Mouse (Mus musculus): ENCODE measurements around the gene Prss16. TPM values are rescaled to one million over a fixed set of nuclear protein-coding genes. Genes with fewer than 3 reads are reported as not detected.

The Prss16 gene
- polyA plus RNA-seq, 1 experiment from 2014 or later, result 0.66 TPM

DNA sequence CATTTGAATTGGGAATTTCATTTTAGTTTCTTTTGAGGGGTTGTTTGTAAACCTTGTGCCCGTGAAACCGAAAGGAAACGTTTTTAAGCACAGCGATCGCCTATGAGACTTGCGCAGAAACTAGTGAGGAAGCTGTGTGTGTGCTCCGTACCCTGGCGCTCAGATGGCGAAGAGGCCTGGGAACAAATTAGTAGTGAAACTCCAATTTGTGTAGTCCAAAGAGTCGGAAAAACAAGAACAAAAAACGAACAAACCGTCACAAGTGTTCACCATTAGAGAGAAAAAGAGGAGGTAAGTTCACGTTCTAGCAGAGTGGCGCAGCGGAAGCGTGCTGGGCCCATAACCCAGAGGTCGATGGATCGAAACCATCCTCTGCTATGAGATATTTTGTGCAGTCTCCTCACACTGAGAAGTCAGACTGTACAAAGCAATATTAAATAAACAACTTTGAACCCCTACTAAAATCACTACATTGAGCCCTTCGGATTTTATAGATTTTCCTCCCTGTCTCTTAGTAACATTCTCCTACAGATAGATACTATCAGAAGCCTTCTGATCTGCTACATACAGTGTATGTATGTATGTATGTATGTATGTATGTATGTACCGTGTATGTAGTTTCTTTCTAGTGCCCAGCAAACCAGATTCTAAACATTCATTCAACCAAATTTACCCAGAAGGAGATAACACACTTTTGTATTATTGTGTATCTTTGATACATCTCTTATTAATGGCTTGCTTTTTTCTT lies 34.6 kb downstream of the Prss16 start:
- Histone ChIP-seq H3K36me3 (ENCODE audit: control insufficient read depth, insufficient read depth, low read length) (no peaks in the 10 kb centered on the region), H3K27me3 (ENCODE audit: control insufficient read depth, insufficient read depth, low read length) (peaks cover 6% of the 10 kb centered on the region), H3K27ac (ENCODE audit: low read depth, low read length) (peak overlapping the region; percentile 73; the same call in 1 of the 2 replicates), H3K9ac (ENCODE audit: low read depth, low read length) (peak overlapping the region; percentile 88), H3K9me3 (replicated peaks; ENCODE audit: control insufficient read depth, low read length) (no peaks in the 10 kb centered on the region), H3K4me1 (ENCODE audit: control insufficient read depth, insufficient read depth, low read length) (no peaks in the 10 kb centered on the region), H3K4me2 (peak overlapping the region; percentile 46), H3K4me3 (ENCODE audit: low read depth, low read length) (peak overlapping the region; percentile 66)
- peak; percentile 97 for ATAC-seq (replicated peaks; ENCODE audit: insufficient number of reproducible peaks, low FRiP score, low TSS enrichment)
- 4% methylated on average over 20 of the region's 20 CpGs for WGBS (ENCODE audit: insufficient replicate concordance)

DNA sequence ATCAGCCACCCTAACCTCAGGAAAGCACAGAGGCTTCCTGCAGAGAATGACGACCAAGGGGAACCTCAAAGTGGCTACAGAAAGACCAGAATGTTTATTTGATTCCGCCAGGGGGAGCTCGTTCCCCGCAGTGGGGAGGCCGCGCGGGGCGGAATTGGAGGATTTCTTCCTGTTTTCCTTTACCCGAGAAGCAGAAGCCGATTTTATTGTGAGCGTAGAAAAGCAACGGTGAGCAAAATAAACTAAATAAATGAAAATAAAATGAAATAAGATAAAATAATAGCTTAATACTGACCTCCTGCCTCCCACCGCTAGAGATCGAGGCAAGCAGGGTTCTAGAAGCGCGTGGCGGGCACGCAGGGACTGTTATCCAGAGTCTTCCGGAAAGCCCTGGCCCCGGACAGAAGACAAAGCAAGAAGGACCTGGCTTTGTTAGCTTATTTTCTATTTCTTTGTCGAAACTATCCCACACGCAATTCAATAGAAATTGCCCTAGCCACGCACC lies 35.3 kb downstream of the Prss16 start:
- WGBS (ENCODE audit: insufficient replicate concordance), result under 1% methylated on average over 23 of the region's 23 CpGs
- H3K9ac ChIP-seq (ENCODE audit: low read depth, low read length), result peak overlapping the region; percentile 88

DNA sequence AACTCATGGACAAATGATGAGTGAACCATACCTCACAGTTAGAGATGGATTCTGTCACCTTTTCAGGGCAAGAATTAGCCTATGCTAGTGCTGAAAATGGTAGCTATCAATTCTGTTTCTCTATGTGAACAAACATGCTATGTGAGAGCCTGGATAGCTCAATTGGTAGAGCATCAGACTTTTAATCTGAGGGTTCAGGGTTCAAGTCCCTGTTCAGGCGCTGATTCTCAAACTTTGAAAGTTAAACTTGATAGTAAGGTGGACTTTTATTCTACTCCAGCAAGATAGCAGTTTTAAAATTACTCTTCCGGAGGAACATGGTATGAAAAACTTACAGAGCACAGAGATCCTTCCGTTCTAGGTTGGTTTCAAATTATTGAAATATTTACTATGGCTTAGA lies 37.9 kb downstream of the Prss16 start:
- ATAC-seq (replicated peaks; ENCODE audit: insufficient number of reproducible peaks, low FRiP score, low TSS enrichment), result no peak
- no peaks in the 10 kb centered on the region for H3K4me1 ChIP-seq (ENCODE audit: control insufficient read depth, insufficient read depth, low read length)
- H3K4me2 ChIP-seq, result no peak overlapping the region
- WGBS (ENCODE audit: insufficient replicate concordance), result 28% methylated on average over 3 of the region's 3 CpGs
- no peak overlapping the region for H3K4me3 ChIP-seq (ENCODE audit: low read depth, low read length)
- H3K36me3 ChIP-seq (ENCODE audit: control insufficient read depth, insufficient read depth, low read length), result no peaks in the 10 kb centered on the region
- H3K9ac ChIP-seq (ENCODE audit: low read depth, low read length), result no peak overlapping the region
- no peak overlapping the region for H3K27ac ChIP-seq (ENCODE audit: low read depth, low read length)
- H3K9me3 ChIP-seq (replicated peaks; ENCODE audit: control insufficient read depth, low read length), result no peaks in the 10 kb centered on the region
- no peaks in the 10 kb centered on the region for H3K27me3 ChIP-seq (ENCODE audit: control insufficient read depth, insufficient read depth, low read length)

More for the DNA sequence above, 35.3 kb downstream of the Prss16 start:
- H3K36me3 ChIP-seq (ENCODE audit: control insufficient read depth, insufficient read depth, low read length), result no peaks in the 10 kb centered on the region
- ATAC-seq (replicated peaks; ENCODE audit: insufficient number of reproducible peaks, low FRiP score, low TSS enrichment), result peak; percentile 77; the same call in 1 of the 2 replicates
- peak overlapping the region; percentile 73; the same call in 1 of the 2 replicates for H3K27ac ChIP-seq (ENCODE audit: low read depth, low read length)
- H3K27me3 ChIP-seq (ENCODE audit: control insufficient read depth, insufficient read depth, low read length), result peaks cover 3% of the 10 kb centered on the region
- H3K9me3 ChIP-seq (replicated peaks; ENCODE audit: control insufficient read depth, low read length), result no peaks in the 10 kb centered on the region
- H3K4me1 ChIP-seq (ENCODE audit: control insufficient read depth, insufficient read depth, low read length), result no peaks in the 10 kb centered on the region
- peak overlapping the region; percentile 66 for H3K4me3 ChIP-seq (ENCODE audit: low read depth, low read length)
- H3K4me2 ChIP-seq, result peak overlapping the region; percentile 46

DNA sequence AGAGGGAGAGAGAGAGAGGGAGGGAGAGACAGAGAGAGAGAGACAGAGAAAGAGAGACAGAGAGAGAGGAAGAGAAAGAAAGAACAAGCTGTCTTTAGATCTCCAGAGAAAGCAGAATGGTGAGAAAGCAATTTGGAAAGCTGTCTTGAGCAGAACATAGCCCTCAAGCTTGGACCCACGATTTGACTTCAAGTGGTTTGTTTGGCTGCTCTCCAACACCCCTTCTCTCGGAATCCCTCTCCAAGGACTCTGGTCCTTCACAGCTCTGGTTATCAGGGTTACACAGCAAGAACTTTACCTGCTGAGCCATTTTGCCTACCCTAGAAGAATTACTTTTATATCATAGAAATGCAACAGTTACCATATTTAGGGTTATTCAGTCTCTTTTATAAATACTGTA lies 39.7 kb downstream of the Prss16 start:
- WGBS (ENCODE audit: insufficient replicate concordance), result 34% methylated on average over 2 of the region's 2 CpGs

DNA sequence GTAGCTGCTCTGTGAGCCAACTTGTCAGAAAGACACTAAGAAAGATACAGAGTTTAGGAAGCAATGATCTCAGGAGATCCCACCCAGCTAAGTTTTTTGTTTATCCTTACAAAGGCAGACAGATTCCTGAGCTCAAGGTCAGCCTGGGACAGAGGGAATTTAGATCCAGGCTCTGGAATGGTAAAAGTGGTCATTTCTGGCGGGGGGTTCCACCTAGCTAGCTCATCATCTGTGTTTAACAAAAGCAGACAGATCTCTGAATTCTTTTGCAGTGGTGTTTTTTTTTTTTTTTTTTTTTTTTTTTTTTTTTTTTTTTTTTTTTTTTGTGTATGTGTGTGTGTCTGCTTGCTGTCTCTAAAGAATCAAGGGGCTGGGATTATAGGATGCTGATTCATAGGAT lies 40.3 kb downstream of the Prss16 start:
- no peak overlapping the region for H3K27ac ChIP-seq (ENCODE audit: low read depth, low read length)
- H3K9ac ChIP-seq (ENCODE audit: low read depth, low read length), result no peak overlapping the region
- no peaks in the 10 kb centered on the region for H3K36me3 ChIP-seq (ENCODE audit: control insufficient read depth, insufficient read depth, low read length)
- H3K4me1 ChIP-seq (ENCODE audit: control insufficient read depth, insufficient read depth, low read length), result no peaks in the 10 kb centered on the region
- no peaks in the 10 kb centered on the region for H3K9me3 ChIP-seq (replicated peaks; ENCODE audit: control insufficient read depth, low read length)
- ATAC-seq (replicated peaks; ENCODE audit: insufficient number of reproducible peaks, low FRiP score, low TSS enrichment), result no peak
- no peaks in the 10 kb centered on the region for H3K27me3 ChIP-seq (ENCODE audit: control insufficient read depth, insufficient read depth, low read length)
- H3K4me2 ChIP-seq, result no peak overlapping the region
- no peak overlapping the region for H3K4me3 ChIP-seq (ENCODE audit: low read depth, low read length)
- WGBS (ENCODE audit: insufficient replicate concordance), result 48% methylated on average over 1 of the region's 1 CpGs

More for the DNA sequence above, 39.7 kb downstream of the Prss16 start:
- Histone ChIP-seq H3K4me3 (ENCODE audit: low read depth, low read length) (no peak overlapping the region), H3K27me3 (ENCODE audit: control insufficient read depth, insufficient read depth, low read length) (no peaks in the 10 kb centered on the region), H3K9me3 (replicated peaks; ENCODE audit: control insufficient read depth, low read length) (no peaks in the 10 kb centered on the region), H3K4me1 (ENCODE audit: control insufficient read depth, insufficient read depth, low read length) (no peaks in the 10 kb centered on the region), H3K36me3 (ENCODE audit: control insufficient read depth, insufficient read depth, low read length) (no peaks in the 10 kb centered on the region), H3K9ac (ENCODE audit: low read depth, low read length) (no peak overlapping the region), H3K27ac (ENCODE audit: low read depth, low read length) (no peak overlapping the region), H3K4me2 (no peak overlapping the region)
- ATAC-seq (replicated peaks; ENCODE audit: insufficient number of reproducible peaks, low FRiP score, low TSS enrichment), result no peak

Small RNA genes within 50 kb of the gene (microRNA-seq; reads per million reads assigned to microRNA genes)
- gene Gm44390 (ENCODE audit: borderline number of aligned reads), result 0.41 reads per million
- 0.20 reads per million for gene Gm44486 (ENCODE audit: borderline number of aligned reads)

Other genes with a start within 250 kb of the Prss16 start
- 5.9 and 10.8 TPM in 2 replicates for gene Hist1h1b, start 229.1 kb downstream of the Prss16 start, polyA plus RNA-seq (2014; fragmentation: Nextera tagmentation; extraction: Ambion mirVana)
- 107 and 123 TPM in 2 replicates for gene Hist1h3i, start 226.4 kb downstream of the Prss16 start, polyA plus RNA-seq (2014; fragmentation: Nextera tagmentation; extraction: Ambion mirVana)
- gene Hist1h2an, start 222.5 kb downstream of the Prss16 start, polyA plus RNA-seq (2014; fragmentation: Nextera tagmentation; extraction: Ambion mirVana), result 3.3 and 6.2 TPM in 2 replicates
- gene Hist1h2bp, start 222.3 kb downstream of the Prss16 start, polyA plus RNA-seq (2014; fragmentation: Nextera tagmentation; extraction: Ambion mirVana), result 1.5 TPM in 1 of 2 replicates, not detected in the other
- 9.4 and 11.6 TPM in 2 replicates for gene Hist1h2bq, start 199.5 kb downstream of the Prss16 start, polyA plus RNA-seq (2014; fragmentation: Nextera tagmentation; extraction: Ambion mirVana)
- gene Hist1h2ao, start 199.3 kb downstream of the Prss16 start, polyA plus RNA-seq (2014; fragmentation: Nextera tagmentation; extraction: Ambion mirVana), result not detected in 2 replicates
- gene Hist1h4m, start 198.0 kb downstream of the Prss16 start, polyA plus RNA-seq (2014; fragmentation: Nextera tagmentation; extraction: Ambion mirVana), result not detected in 2 replicates
- gene Hist1h4n, start 177.5 kb downstream of the Prss16 start, polyA plus RNA-seq (2014; fragmentation: Nextera tagmentation; extraction: Ambion mirVana), result 7.1 and 10.5 TPM in 2 replicates
- gene Hist1h2ap, start 176.2 kb downstream of the Prss16 start, polyA plus RNA-seq (2014; fragmentation: Nextera tagmentation; extraction: Ambion mirVana), result 2,147 and 2,559 TPM in 2 replicates
- gene Hist1h2br, start 176.0 kb downstream of the Prss16 start, polyA plus RNA-seq (2014; fragmentation: Nextera tagmentation; extraction: Ambion mirVana), result 10.3 and 12.3 TPM in 2 replicates
- gene Zfp184, start 64.6 kb downstream of the Prss16 start, polyA plus RNA-seq (2014; fragmentation: Nextera tagmentation; extraction: Ambion mirVana), result 6.7 and 7.6 TPM in 2 replicates
- not detected in 2 replicates for gene Pom121l2, start 28.5 kb downstream of the Prss16 start, polyA plus RNA-seq (2014; fragmentation: Nextera tagmentation; extraction: Ambion mirVana)
- gene Hist1h2ah, start 25.8 kb upstream of the Prss16 start, polyA plus RNA-seq (2014; fragmentation: Nextera tagmentation; extraction: Ambion mirVana), result 10.1 TPM in 1 of 2 replicates, not detected in the other
- gene Hist1h2bk, start 26.1 kb upstream of the Prss16 start, polyA plus RNA-seq (2014; fragmentation: Nextera tagmentation; extraction: Ambion mirVana), result 2.2 and 3.9 TPM in 2 replicates
- gene Hist1h4i, start 31.6 kb upstream of the Prss16 start, polyA plus RNA-seq (2014; fragmentation: Nextera tagmentation; extraction: Ambion mirVana), result 12.1 and 15.7 TPM in 2 replicates
- gene Hist1h2ag, start 33.2 kb upstream of the Prss16 start, polyA plus RNA-seq (2014; fragmentation: Nextera tagmentation; extraction: Ambion mirVana), result 12.3 and 19.7 TPM in 2 replicates
- 2.7 and 7.5 TPM in 2 replicates for gene Hist1h2bj, start 33.5 kb upstream of the Prss16 start, polyA plus RNA-seq (2014; fragmentation: Nextera tagmentation; extraction: Ambion mirVana)
- not detected in 2 replicates for gene Vmn1r188, start 74.7 kb upstream of the Prss16 start, polyA plus RNA-seq (2014; fragmentation: Nextera tagmentation; extraction: Ambion mirVana)
- not detected in 2 replicates for gene Vmn1r189, start 96.1 kb upstream of the Prss16 start, polyA plus RNA-seq (2014; fragmentation: Nextera tagmentation; extraction: Ambion mirVana)
- not detected in 2 replicates for gene Vmn1r191, start 174.2 kb upstream of the Prss16 start, polyA plus RNA-seq (2014; fragmentation: Nextera tagmentation; extraction: Ambion mirVana)
- not detected in 2 replicates for gene Vmn1r192, start 181.4 kb upstream of the Prss16 start, polyA plus RNA-seq (2014; fragmentation: Nextera tagmentation; extraction: Ambion mirVana)
- gene Vmn1r193, start 213.4 kb upstream of the Prss16 start, polyA plus RNA-seq (2014; fragmentation: Nextera tagmentation; extraction: Ambion mirVana), result not detected in 2 replicates
- gene Vmn1r194, start 234.5 kb upstream of the Prss16 start, polyA plus RNA-seq (2014; fragmentation: Nextera tagmentation; extraction: Ambion mirVana), result not detected in 2 replicates

Data from heart, embryonic 11.5 days (tissue).